Mouse (Mus musculus) limb, embryonic 14.5 days (tissue): ENCODE results near the gene Tap1. TPM values are rescaled to one million over a fixed set of nuclear protein-coding genes. Genes with fewer than 3 reads are reported as not detected.

ENCODE experiments used
- ATAC-seq: fragments of 200-750 bp; cut with Nextera tagmentation; 2 replicates; pipeline ENCODE4 v1.8.0; 2017; ENCODE audit warnings: low read depth, moderate number of reproducible peaks, moderate TSS enrichment; ENCODE audit not compliant: low FRiP score
- DNase-seq: peaks from one replicate; pipeline ENCODE4 v3.0.0-alpha.2; 2015; ENCODE audit warnings: low spot score
- H3K27ac ChIP-seq: fragments of 300-500 bp; sonication (generic); replicated peaks from 2 replicates; pipeline ENCODE4 v1.5.1; 2014; ENCODE audit warnings: low read depth, mild to moderate bottlenecking, low read length, moderate library complexity, mixed read lengths
- H3K27me3 ChIP-seq: fragments of 300-500 bp; sonication (generic); 2 replicates; pipeline ENCODE4 v1.6.1; 2014; ENCODE audit warnings: low read length, mixed read lengths; ENCODE audit not compliant: control insufficient read depth, insufficient read depth
- H3K36me3 ChIP-seq: fragments of 300-500 bp; sonication (generic); 2 replicates; pipeline ENCODE4 v1.6.1; 2014; ENCODE audit warnings: mild to moderate bottlenecking, low read length, moderate library complexity, mixed read lengths; ENCODE audit not compliant: control insufficient read depth, insufficient read depth
- H3K4me1 ChIP-seq: fragments of 300-500 bp; sonication (generic); 2 replicates; pipeline ENCODE4 v1.6.1; 2014; ENCODE audit warnings: antibody characterized with exemption, low read length, mixed read lengths; ENCODE audit not compliant: control insufficient read depth, insufficient read depth
- H3K4me2 ChIP-seq: fragments of 300-500 bp; sonication (generic); replicated peaks from 2 replicates; pipeline ENCODE4 v1.6.1; 2014; ENCODE audit warnings: low read depth, mild to moderate bottlenecking, low read length, moderate library complexity; ENCODE audit not compliant: severe bottlenecking
- H3K4me3 ChIP-seq: fragments of 300-500 bp; sonication (generic); replicated peaks from 2 replicates; pipeline ENCODE4 v1.5.1; 2014; ENCODE audit warnings: low read length
- H3K9ac ChIP-seq: fragments of 300-500 bp; sonication (generic); 2 replicates; pipeline ENCODE4 v1.6.1; 2014; ENCODE audit warnings: mild to moderate bottlenecking, low read depth, low read length, moderate library complexity; ENCODE audit not compliant: severe bottlenecking
- H3K9me3 ChIP-seq: fragments of 300-500 bp; sonication (generic); 2 replicates; pipeline ENCODE4 v1.6.1; 2016; ENCODE audit warnings: low read length; ENCODE audit not compliant: control insufficient read depth
- POLR2A ChIP-seq: fragments of 200-500 bp; IDR thresholded peaks from 2 replicates; pipeline ENCODE4 v1.8.0; 2012; ENCODE audit warnings: inconsistent platforms, mild to moderate bottlenecking, moderate library complexity, borderline replicate concordance; ENCODE audit not compliant: insufficient read depth, insufficient read length; ENCODE audit errors: extremely low read depth
- WGBS: fragments of 180-500 bp; shearing (Covaris S2); extraction: QIAGEN DNeasy Blood & Tissue Kit; methylation state at CpG from one replicate; pipeline ENCODE4 v1.1.7; 2014; 5-methylcytosine and 5-hydroxymethylcytosine counted together
- polyA plus RNA-seq, 2 experiments: library from polyadenylated mRNA; depleted of rRNA in 1 of 2; stranded (reverse) in 1 of 2; unstranded in 1 of 2; fragments of >200 nt; fragmentation: Nextera tagmentation in 1 of 2; extraction: Ambion mirVana in 1 of 2; gene quantifications; 2 replicates each; pipeline versions ENCODE4 v1.2.1 to v1.2.3; 2012 to 2014

Tap1 gene
- polyA plus RNA-seq, 2 experiments, result 11.2 to 12.1 TPM

- DNase-seq, result no peak
- Histone ChIP-seq H3K9me3 (no peaks in the 10 kb centered on the region), H3K27ac (peak overlapping the region; percentile 63; the same call in 1 of the 2 replicates), H3K4me1 (peaks cover 6% of the 10 kb centered on the region), H3K36me3 (no peaks in the 10 kb centered on the region), H3K9ac (peak overlapping the region; percentile 69), H3K27me3 (peaks cover 42% of the 10 kb centered on the region), H3K4me2 (peak overlapping the region; percentile 93), H3K4me3 (peak overlapping the region; percentile 56)
- 4% methylated on average over 18 of the region's 20 CpGs for WGBS
- no peak for TF ChIP-seq POLR2A
- ATAC-seq, result no peak
Observed at GRCm38 (mm10) chr17:34188010-34188409, 657 bp downstream of the Tap1 start.

GRCm38 (mm10) chr17:34188986-34189385 is 1.6 kb downstream of the Tap1 start:
- Histone ChIP-seq H3K4me3 (no peak overlapping the region), H3K27ac (no peak overlapping the region), H3K27me3 (peaks cover 51% of the 10 kb centered on the region), H3K36me3 (no peaks in the 10 kb centered on the region), H3K4me1 (peaks cover 6% of the 10 kb centered on the region), H3K9ac (no peak overlapping the region), H3K4me2 (no peak overlapping the region), H3K9me3 (no peaks in the 10 kb centered on the region)
- no peak for ATAC-seq
- TF ChIP-seq POLR2A, result no peak
- no peak for DNase-seq
- 66% methylated on average over 6 of the region's 6 CpGs for WGBS

GRCm38 (mm10) chr17:34192852-34193251 is 5.5 kb downstream of the Tap1 start:
- no peak for DNase-seq
- Histone ChIP-seq H3K9me3 (no peaks in the 10 kb centered on the region), H3K4me3 (no peak overlapping the region), H3K9ac (no peak overlapping the region), H3K4me1 (peaks cover 6% of the 10 kb centered on the region), H3K27ac (no peak overlapping the region), H3K27me3 (peaks cover 71% of the 10 kb centered on the region), H3K4me2 (no peak overlapping the region), H3K36me3 (no peaks in the 10 kb centered on the region)
- 26% methylated on average over 16 of the region's 16 CpGs for WGBS
- no peak for TF ChIP-seq POLR2A
- ATAC-seq, result no peak

GRCm38 (mm10) chr17:34193468-34193867 is 6.1 kb downstream of the Tap1 start:
- no peak for ATAC-seq
- H3K9me3 ChIP-seq, result no peaks in the 10 kb centered on the region
- no peak overlapping the region for H3K4me3 ChIP-seq
- 57% methylated on average over 8 of the region's 8 CpGs for WGBS
- no peak for TF ChIP-seq POLR2A
- no peak overlapping the region for H3K4me2 ChIP-seq
- peaks cover 72% of the 10 kb centered on the region for H3K27me3 ChIP-seq
- H3K36me3 ChIP-seq, result no peaks in the 10 kb centered on the region
- H3K9ac ChIP-seq, result no peak overlapping the region
- no peak for DNase-seq
- no peak overlapping the region for H3K27ac ChIP-seq
- H3K4me1 ChIP-seq, result peaks cover 3% of the 10 kb centered on the region; the same call in 1 of the 2 replicates

- no peak for ATAC-seq
- TF ChIP-seq POLR2A, result no peak
- 87% methylated on average over 4 of the region's 4 CpGs for WGBS
Observed at GRCm38 (mm10) chr17:34194723-34195122, 7.4 kb downstream of the Tap1 start.

GRCm38 (mm10) chr17:34196491-34196890 is 9.1 kb downstream of the Tap1 start:
- Histone ChIP-seq H3K27me3 (peaks cover 75% of the 10 kb centered on the region), H3K4me3 (no peak overlapping the region), H3K36me3 (no peaks in the 10 kb centered on the region), H3K4me1 (peaks cover 3% of the 10 kb centered on the region; the same call in 1 of the 2 replicates), H3K9ac (no peak overlapping the region), H3K4me2 (no peak overlapping the region), H3K27ac (no peak overlapping the region), H3K9me3 (no peaks in the 10 kb centered on the region)
- no peak for DNase-seq
- 26% methylated on average over 12 of the region's 12 CpGs for WGBS
- ATAC-seq, result no peak
- TF ChIP-seq POLR2A, result no peak

More at GRCm38 (mm10) chr17:34194723-34195122, 7.4 kb downstream of the Tap1 start:
- Histone ChIP-seq H3K27ac (no peak overlapping the region), H3K27me3 (peaks cover 75% of the 10 kb centered on the region), H3K9me3 (no peaks in the 10 kb centered on the region), H3K36me3 (no peaks in the 10 kb centered on the region), H3K4me3 (no peak overlapping the region), H3K4me1 (peaks cover 3% of the 10 kb centered on the region; the same call in 1 of the 2 replicates), H3K9ac (no peak overlapping the region), H3K4me2 (no peak overlapping the region)
- DNase-seq, result no peak
